Mouse (Mus musculus) myocyte (in vitro differentiated cells): ENCODE measurements around the gene Stn1.

Experiments used
- CEBPB ChIP-seq: IDR thresholded peaks from 2 replicates; pipeline ENCODE4 v1.6.1; 2011; ENCODE audit warnings: mild to moderate bottlenecking, moderate library complexity; ENCODE audit not compliant: poor library complexity, insufficient read depth, severe bottlenecking
- POLR2A ChIP-seq: IDR thresholded peaks from one replicate; pipeline ENCODE4 v1.6.1; 2011; ENCODE audit warnings: low read depth, mild to moderate bottlenecking, control low read depth, moderate library complexity; ENCODE audit not compliant: insufficient read length
- POLR2AphosphoS2 ChIP-seq: IDR thresholded peaks from one replicate; pipeline ENCODE4 v1.6.1; 2011; ENCODE audit warnings: low read depth, control low read depth; ENCODE audit not compliant: insufficient read length
- USF1 ChIP-seq: IDR thresholded peaks from one replicate; pipeline ENCODE4 v1.6.1; 2011; ENCODE audit warnings: low read depth, mild to moderate bottlenecking, control low read depth, moderate library complexity

GRCm38 (mm10) chr19:47463206-47463605 is 74.1 kb downstream of the Stn1 start:
- TF ChIP-seq POLR2A (no peak), POLR2AphosphoS2 (no peak), CEBPB (no peak), USF1 (no peak)
